Mouse (Mus musculus) heart, embryonic 14.5 days (tissue): ENCODE data around the gene Rnf215. TPM values are rescaled to one million over a fixed set of nuclear protein-coding genes. Genes with fewer than 3 reads are reported as not detected.
"Not testable (repeated sequence)": the region's sequence is repeated elsewhere in the genome, so short reads cannot be mapped to it uniquely, and the experiment has no call there.

Experiments used
- ATAC-seq: fragments of 200-750 bp; cut with Nextera tagmentation; 2 replicates; pipeline ENCODE4 v1.8.0; 2017; ENCODE audit warnings: low read depth, moderate TSS enrichment; ENCODE audit not compliant: insufficient number of reproducible peaks, insufficient read depth, low FRiP score
- H3K27ac ChIP-seq, 2 experiments: fragments of 200-500 bp in 1 of 2; fragments of 300-500 bp in 1 of 2; sonication (generic) in 1 of 2; replicated peaks in 1 of 2; 2 replicates each; pipeline ENCODE4 v1.5.1; 2012 to 2014; ENCODE audit warnings: low read depth in 2 of 2, low read length in 2 of 2, control low read depth in 1 of 2, mild to moderate bottlenecking in 1 of 2, mixed read lengths in 1 of 2; ENCODE audit not compliant: control insufficient read depth in 1 of 2, insufficient read depth in 1 of 2
- H3K27me3 ChIP-seq: fragments of 300-500 bp; sonication (generic); 2 replicates; pipeline ENCODE4 v1.6.1; 2014; ENCODE audit warnings: mild to moderate bottlenecking, low read length, control low read depth; ENCODE audit not compliant: control insufficient read depth, insufficient read depth
- H3K36me3 ChIP-seq: fragments of 300-500 bp; sonication (generic); 2 replicates; pipeline ENCODE4 v1.6.1; 2014; ENCODE audit warnings: mild to moderate bottlenecking, control low read depth, low read length, mixed read lengths; ENCODE audit not compliant: control insufficient read depth, insufficient read depth
- H3K4me1 ChIP-seq, 2 experiments: fragments of 200-500 bp in 1 of 2; fragments of 300-500 bp in 1 of 2; sonication (generic) in 1 of 2; 2 replicates each; pipeline ENCODE4 v1.6.1; 2012 to 2014; ENCODE audit warnings: low read length in 2 of 2, control low read depth in 1 of 2, mixed read lengths in 1 of 2; ENCODE audit not compliant: control insufficient read depth in 2 of 2, insufficient read depth in 2 of 2
- H3K4me2 ChIP-seq: fragments of 300-500 bp; sonication (generic); 2 replicates; pipeline ENCODE4 v1.6.1; 2014; ENCODE audit warnings: mild to moderate bottlenecking, low read length
- H3K4me3 ChIP-seq, 2 experiments: fragments of 200-500 bp in 1 of 2; fragments of 300-500 bp in 1 of 2; sonication (generic) in 1 of 2; 2 replicates each; pipeline ENCODE4 v1.5.1; 2012 to 2014; ENCODE audit warnings: low read length in 2 of 2, mild to moderate bottlenecking in 2 of 2, control low read depth in 1 of 2, low read depth in 1 of 2, moderate library complexity in 1 of 2; ENCODE audit not compliant: control insufficient read depth in 1 of 2, insufficient read depth in 1 of 2
- H3K9ac ChIP-seq: fragments of 300-500 bp; sonication (generic); 2 replicates; pipeline ENCODE4 v1.6.1; 2014; ENCODE audit warnings: mild to moderate bottlenecking, low read length
- H3K9me3 ChIP-seq: fragments of 300-500 bp; sonication (generic); 2 replicates; pipeline ENCODE4 v1.6.1; 2016; ENCODE audit warnings: low read length, control low read depth; ENCODE audit not compliant: control insufficient read depth
- WGBS: fragments of 180-500 bp; shearing (Covaris S2); extraction: QIAGEN DNeasy Blood & Tissue Kit; methylation state at CpG from one replicate; pipeline ENCODE4 v1.1.7; 2014; 5-methylcytosine and 5-hydroxymethylcytosine counted together
- microRNA-seq: library from miRNA; unstranded; fragments of <30 nt; microRNA quantifications from one replicate; pipeline ENCODE4, GENCODE M21; 2016
- polyA plus RNA-seq: library from polyadenylated mRNA; unstranded; fragments of >200 nt; fragmentation: Nextera tagmentation; extraction: Ambion mirVana; gene quantifications from 2 replicates; pipeline ENCODE4 v1.2.1, GENCODE M21; 2014

The Rnf215 gene
- polyA plus RNA-seq, 1 experiment from 2014 or later: 20.6 TPM

DNA sequence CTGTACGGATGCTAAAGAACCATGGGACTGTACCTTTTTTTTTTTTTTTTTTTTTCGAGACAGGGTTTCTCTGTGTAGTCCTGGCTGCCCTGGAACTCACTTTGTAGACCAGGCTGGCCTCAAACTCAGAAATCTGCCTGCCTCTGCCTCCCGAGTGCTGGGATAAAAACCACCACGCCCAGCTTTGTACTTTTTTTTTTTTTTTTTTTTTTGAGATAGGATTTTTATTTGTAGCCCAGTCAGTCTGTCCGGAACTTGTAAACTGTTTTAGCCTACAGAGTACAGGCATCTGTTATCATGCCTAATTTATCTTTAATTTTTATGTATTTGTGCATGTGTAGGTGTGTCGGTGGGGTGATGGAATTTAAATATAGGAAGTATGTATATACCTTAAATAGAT lies 50.5 kb downstream of the Rnf215 start:
- H3K4me3 ChIP-seq, H3K4me2 ChIP-seq, H3K9ac ChIP-seq, H3K27ac ChIP-seq, H3K27me3 ChIP-seq, ATAC-seq, H3K9me3 ChIP-seq: not testable (repeated sequence)
- 92% methylated on average over 6 of the region's 6 CpGs for WGBS
- Histone ChIP-seq H3K36me3 (peaks cover 30% of the 10 kb centered on the region), H3K4me1 (peaks cover 7 to 14% of the 10 kb centered on the region in 2 experiments; a peak in 2 of 4 replicates)

DNA sequence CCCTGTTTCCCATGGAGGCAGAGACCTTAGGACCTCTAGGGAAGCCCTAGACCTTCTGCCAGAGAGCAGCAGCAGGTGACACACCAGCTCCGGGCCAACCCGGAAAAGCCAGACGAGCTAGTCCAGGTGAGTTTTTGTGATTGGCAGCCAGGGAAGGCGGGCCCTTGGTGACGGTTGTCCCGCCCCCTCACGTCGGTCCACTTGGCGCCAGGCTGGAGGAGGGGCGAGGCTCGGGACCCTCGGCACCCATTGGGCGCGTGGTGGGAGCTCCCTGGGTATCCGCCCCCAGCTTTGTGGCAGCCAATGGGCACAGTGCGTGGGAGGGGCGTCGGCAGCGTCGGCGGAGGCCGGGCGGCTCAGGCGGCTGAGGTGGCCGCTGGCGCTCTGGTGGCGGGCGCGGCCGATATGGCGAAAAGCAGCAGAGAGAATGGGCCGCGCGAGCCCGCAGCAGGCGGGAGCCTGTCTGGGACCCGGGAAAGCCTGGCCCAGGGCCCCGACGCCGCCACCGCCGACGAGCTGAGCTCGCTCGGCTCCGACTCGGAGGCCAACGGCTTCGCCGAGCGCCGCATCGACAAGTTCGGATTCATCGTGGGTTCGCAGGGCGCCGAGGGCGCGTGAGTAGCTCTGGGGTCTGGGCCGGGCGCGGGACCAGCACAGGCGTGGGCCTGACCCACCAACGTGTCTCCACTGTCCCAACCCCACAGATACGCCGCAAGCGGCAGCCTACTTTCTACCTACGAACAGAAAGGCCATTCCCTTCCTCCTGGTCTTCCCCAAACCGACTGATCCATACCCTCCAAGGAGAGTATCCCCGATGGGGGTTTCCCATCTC lies 51.7 kb downstream of the Rnf215 start, which contains the start of gene Tbc1d10a:
Gene Tbc1d10a, plus strand, starts transcription at position 304 of the 832 bp plus-strand sequence.
- Histone ChIP-seq H3K27me3 (no peaks in the 10 kb centered on the region), H3K27ac (no peak within 1 kb of the TSS; a peak in 1 of 4 replicates), H3K4me3 (peak within 1 kb of the TSS; percentile 79 to 88), H3K4me2 (peak within 1 kb of the TSS; percentile 91), H3K9ac (peak within 1 kb of the TSS; percentile 92), H3K9me3 (no peaks in the 10 kb centered on the region), H3K36me3 (peaks cover 18% of the 10 kb centered on the region), H3K4me1 (peaks cover 7 to 14% of the 10 kb centered on the region in 2 experiments; a peak in 2 of 4 replicates)
- WGBS: under 1% methylated on average over 71 of the region's 71 CpGs
- ATAC-seq: peak; percentile 99

DNA sequence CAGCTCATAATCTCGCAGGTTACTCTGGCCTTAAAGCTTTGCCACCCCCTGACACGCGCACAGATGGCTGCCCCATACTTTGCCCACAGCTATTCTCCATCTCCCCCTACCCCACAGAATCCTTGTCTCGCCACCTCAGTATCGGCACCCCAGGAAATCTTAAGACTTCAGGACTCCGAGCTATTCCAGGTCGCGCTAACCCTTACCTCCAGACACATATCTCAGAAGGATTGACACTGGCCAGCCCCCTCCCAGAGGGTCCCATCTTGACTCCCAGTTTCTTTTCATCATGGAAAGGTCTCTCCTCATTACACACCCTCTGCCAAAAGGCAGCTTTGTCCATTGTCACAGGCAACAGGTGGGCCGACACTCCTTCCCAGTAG lies 52.3 kb downstream of the Rnf215 start:
- no peak overlapping the region for H3K27ac ChIP-seq
- 0 out of 2 replicates have a peak, but pooled peaks have one; percentile 5 for ATAC-seq
- 10% methylated on average over 9 of the region's 9 CpGs for WGBS

DNA sequence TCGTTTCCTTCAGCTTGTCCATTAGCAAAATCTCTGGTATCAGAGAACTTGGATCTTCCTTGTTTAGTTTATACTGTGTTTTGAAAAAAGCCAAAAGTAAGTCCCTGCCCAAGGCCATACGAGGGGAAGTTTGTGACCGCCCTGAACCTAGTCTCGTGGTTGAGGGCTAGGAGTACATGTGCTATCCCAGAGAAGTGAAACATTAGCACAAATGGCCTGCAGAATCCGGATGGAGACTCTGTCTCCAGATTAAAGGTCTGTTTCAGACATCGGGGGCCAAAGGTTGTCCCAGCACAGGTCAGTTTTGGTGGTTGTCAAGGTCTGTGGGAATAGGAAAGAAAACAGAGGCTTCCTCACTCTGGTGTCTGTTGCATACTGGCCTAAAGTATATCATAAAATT lies 54.2 kb downstream of the Rnf215 start:
- WGBS: 80% methylated on average over 6 of the region's 6 CpGs
- no peak overlapping the region for H3K4me3 ChIP-seq
- H3K4me2 ChIP-seq: no peak overlapping the region
- peaks cover 7 to 14% of the 10 kb centered on the region in 2 experiments; a peak in 2 of 4 replicates for H3K4me1 ChIP-seq
- no peak for ATAC-seq
- no peaks in the 10 kb centered on the region for H3K9me3 ChIP-seq
- H3K27me3 ChIP-seq: no peaks in the 10 kb centered on the region
- H3K27ac ChIP-seq: no peak overlapping the region
- H3K9ac ChIP-seq: no peak overlapping the region
- H3K36me3 ChIP-seq: no peaks in the 10 kb centered on the region

More for the DNA sequence above, 52.3 kb downstream of the Rnf215 start:
- H3K4me3 ChIP-seq: peak overlapping the region; percentile 70 to 79
- H3K9ac ChIP-seq: peak overlapping the region; percentile 92
- H3K27me3 ChIP-seq: no peaks in the 10 kb centered on the region
- peak overlapping the region; percentile 91 for H3K4me2 ChIP-seq
- no peaks in the 10 kb centered on the region for H3K9me3 ChIP-seq
- peaks cover 7 to 14% of the 10 kb centered on the region in 2 experiments; a peak in 2 of 4 replicates for H3K4me1 ChIP-seq
- H3K36me3 ChIP-seq: peaks cover 12% of the 10 kb centered on the region

DNA sequence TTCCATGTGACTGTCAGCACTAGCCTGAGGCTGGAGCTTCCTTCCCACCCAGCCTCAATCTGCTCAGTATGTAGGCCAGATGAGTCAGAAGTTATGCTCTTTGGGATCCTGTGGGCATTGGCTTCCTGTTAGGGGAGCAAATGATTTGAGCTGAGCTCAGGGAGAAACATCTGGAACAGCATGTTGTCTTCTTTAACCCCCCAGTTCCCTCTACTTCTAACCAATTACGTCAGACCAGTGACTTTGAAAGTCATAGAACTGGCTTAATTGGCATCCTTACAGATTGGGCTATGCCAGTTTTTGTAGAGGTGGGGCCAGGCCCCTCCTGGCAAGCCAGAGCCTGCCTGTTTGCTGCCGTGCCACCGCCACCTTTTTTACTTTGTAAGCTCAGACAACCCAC lies 55.7 kb downstream of the Rnf215 start:
- Histone ChIP-seq H3K4me2 (no peak overlapping the region), H3K4me1 (peaks cover 7 to 14% of the 10 kb centered on the region in 2 experiments; a peak in 2 of 4 replicates), H3K27ac (no peak overlapping the region), H3K36me3 (no peaks in the 10 kb centered on the region), H3K4me3 (no peak overlapping the region), H3K27me3 (no peaks in the 10 kb centered on the region), H3K9ac (no peak overlapping the region), H3K9me3 (no peaks in the 10 kb centered on the region)
- ATAC-seq: no peak
- WGBS: 86% methylated on average over 3 of the region's 3 CpGs

Small RNAs within 50 kb of the gene (microRNA-seq; reads per million reads assigned to microRNA genes)
- 6.7 reads per million, percentile 17 among the genes with 10 or more reads in this experiment for gene Mir3060

Other genes starting within 250 kb of the Rnf215 start
- not detected in 2 replicates for gene 4921536K21Rik, start 240.1 kb upstream of the Rnf215 start, polyA plus RNA-seq
- gene Dusp18, start 240.0 kb upstream of the Rnf215 start, polyA plus RNA-seq: 11.5 and 11.6 TPM in 2 replicates
- gene Slc35e4, start 220.5 kb upstream of the Rnf215 start, polyA plus RNA-seq: 3.0 and 3.4 TPM in 2 replicates
- 82.3 and 91.6 TPM in 2 replicates for gene Tcn2, start 203.0 kb upstream of the Rnf215 start, polyA plus RNA-seq
- 37.7 and 41.3 TPM in 2 replicates for gene Pes1, start 171.2 kb upstream of the Rnf215 start, polyA plus RNA-seq
- not detected in 2 replicates for gene 4930556J24Rik, start 158.4 kb upstream of the Rnf215 start, polyA plus RNA-seq
- 0.20 TPM in 1 of 2 replicates, not detected in the other for gene Gal3st1, start 151.6 kb upstream of the Rnf215 start, polyA plus RNA-seq
- not detected in 2 replicates for gene Sec14l4, start 103.7 kb upstream of the Rnf215 start, polyA plus RNA-seq
- not detected in 2 replicates for gene Sec14l3, start 70.4 kb upstream of the Rnf215 start, polyA plus RNA-seq
- 28.8 and 32.3 TPM in 2 replicates for gene Mtfp1, start 39.8 kb upstream of the Rnf215 start, polyA plus RNA-seq
- 0.58 TPM in 2 replicates for gene Sec14l2, start 11.8 kb upstream of the Rnf215 start, polyA plus RNA-seq
- gene Ccdc157, start 25.1 kb downstream of the Rnf215 start, polyA plus RNA-seq: 3.0 and 3.2 TPM in 2 replicates
- 31.6 and 34.3 TPM in 2 replicates for gene Sf3a1, start 25.1 kb downstream of the Rnf215 start, polyA plus RNA-seq
- gene Tbc1d10a, start 51.6 kb downstream of the Rnf215 start, polyA plus RNA-seq: 10.0 and 10.3 TPM in 2 replicates
- gene Castor1, start 83.0 kb downstream of the Rnf215 start, polyA plus RNA-seq: 5.7 and 5.9 TPM in 2 replicates
- gene Osm, start 101.2 kb downstream of the Rnf215 start, polyA plus RNA-seq: not detected in 2 replicates
- 0.24 TPM in 1 of 2 replicates, not detected in the other for gene Lif, start 122.4 kb downstream of the Rnf215 start, polyA plus RNA-seq